Mouse (Mus musculus) gastrocnemius, postnatal 14 days (tissue): Measurements from ENCODE around the gene Cuta. TPM values are rescaled to one million over a fixed set of nuclear protein-coding genes. Genes with fewer than 3 reads are reported as not detected.

ENCODE experiments used
- DNase-seq: peaks from one replicate; pipeline ENCODE4 v3.0.0; 2021; ENCODE audit warnings: mixed read lengths
- intact Hi-C: fragments of 180-260 bp; cut with DNase I; formaldehyde crosslinking; loops from one replicate; pipeline ENCODE4 v1.15.1; 2025; ENCODE audit warnings: low total_unique reads
- total RNA-seq, 2 experiments: library from RNA; stranded (reverse); gene quantifications; 2 replicates each; pipeline ENCODE4 v1.2.3; 2021

Cuta gene
- total RNA-seq, 2 experiments from 2014 or later: 87.0 to 102 TPM

- DNase-seq: no peak
- intact Hi-C loops: no loop called here
Observed at GRCm38 (mm10) chr17:26958880-26959279, 19.5 kb upstream of the Cuta start.

DNA sequence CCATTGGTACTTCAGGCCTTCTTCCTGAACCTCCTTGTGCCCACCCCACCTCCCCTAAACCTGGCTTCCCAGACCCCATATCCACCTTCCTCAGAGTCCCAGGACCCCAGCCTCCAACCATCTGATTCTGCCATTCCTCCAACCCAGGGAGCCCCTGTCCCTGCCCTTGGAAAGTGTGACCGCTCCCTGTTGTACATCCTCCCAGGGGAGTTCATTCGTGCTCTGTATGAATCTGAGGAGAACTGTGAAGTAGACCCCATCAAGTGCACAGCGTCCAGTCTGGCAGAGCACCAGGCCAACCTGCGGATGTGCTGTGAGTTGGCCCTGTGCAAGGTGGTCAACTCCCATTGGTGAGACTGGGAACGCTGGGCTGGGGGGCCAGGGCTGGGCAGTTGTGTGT is 18.5 kb upstream of the Cuta start:
- DNase-seq: no peak
- intact Hi-C loops: no loop called here

DNA sequence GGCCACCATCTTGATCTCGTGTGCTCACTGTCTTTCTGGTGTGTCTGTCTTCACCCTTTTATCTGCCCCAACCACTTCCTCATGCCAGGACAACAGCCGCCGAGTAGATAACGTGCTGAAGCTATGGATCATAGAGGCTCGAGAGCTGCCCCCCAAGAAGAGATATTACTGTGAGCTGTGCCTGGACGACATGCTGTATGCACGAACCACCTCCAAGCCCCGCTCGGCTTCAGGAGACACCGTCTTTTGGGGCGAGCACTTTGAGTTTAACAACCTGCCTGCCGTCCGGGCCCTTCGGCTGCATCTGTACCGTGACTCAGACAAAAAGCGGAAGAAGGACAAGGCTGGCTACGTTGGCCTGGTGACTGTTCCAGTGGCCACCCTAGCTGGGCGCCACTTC is 17.5 kb upstream of the Cuta start:
- no peak for DNase-seq
- intact Hi-C loops: no loop called here

GRCm38 (mm10) chr17:26956309-26956708 is 16.9 kb upstream of the Cuta start:
- no peak for DNase-seq
- intact Hi-C loops: no loop called here

DNA sequence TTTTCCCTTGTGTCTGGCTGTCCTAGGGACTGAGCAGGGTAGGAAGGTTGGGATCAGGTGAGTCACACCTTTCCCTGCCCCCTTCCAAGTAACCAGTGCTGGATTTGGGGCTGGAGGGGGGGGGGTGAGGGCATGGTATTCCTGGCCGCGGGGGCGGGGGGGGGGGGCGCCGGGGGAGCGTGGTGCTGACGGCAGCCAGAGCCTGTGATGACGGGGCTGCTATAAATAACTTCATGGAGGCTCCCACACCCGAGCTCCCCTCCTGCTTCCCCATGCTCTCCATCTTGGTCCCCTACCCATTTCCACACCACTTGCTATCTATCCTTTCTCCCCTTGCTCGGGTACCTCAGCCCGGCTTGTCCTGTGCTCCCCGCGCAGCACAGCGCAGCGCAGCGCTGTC is 14.4 kb upstream of the Cuta start:
- intact Hi-C loops: no loop called here
- no peak for DNase-seq

- intact Hi-C loops: no loop called here
- no peak for DNase-seq
Observed at GRCm38 (mm10) chr17:26953201-26953600, 13.8 kb upstream of the Cuta start.

DNA sequence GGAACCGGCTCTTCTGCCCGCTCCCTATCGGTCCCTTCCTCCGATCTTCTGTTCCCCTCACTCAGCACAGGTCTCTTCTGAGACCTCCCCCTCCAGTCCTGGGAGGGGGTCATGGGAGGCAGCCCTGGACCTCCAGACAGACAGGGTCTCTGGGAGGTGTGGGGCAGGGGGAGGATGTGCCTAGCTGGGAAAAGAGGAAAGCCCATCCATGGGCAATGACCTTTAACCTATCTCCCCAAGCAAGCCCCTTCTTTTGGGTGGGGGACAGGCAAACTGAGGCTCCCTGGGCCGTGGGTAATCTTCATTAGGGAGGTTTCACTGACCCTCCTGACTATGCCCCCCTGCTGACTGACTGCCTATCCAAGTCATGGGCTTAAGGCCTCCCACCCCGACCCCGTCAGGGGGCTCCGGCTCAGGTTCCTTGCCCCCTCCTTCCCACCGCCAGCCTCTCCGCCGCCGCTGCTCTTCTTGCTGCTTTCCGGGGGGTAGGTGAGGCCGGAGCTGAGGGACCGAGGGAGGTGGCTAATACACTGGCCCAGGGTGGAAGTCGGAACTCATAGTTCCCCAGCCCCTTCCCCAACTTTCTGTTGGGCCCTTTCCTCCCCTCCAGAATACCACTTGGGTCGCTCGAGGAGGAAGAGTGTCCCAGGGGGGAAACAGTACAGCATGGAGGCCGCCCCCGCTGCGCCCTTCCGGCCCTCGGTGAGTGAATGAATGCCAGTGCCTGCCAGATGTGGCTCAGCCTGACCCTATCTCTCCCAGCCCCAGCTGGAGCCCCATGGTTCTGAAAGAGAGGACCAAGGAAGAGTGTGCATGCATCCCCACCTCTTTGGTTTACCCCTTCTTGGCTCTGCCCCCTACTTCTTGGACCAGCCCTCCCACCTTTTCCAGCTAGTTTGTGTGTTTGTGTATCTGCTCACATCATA is 12.8 kb upstream of the Cuta start:
- intact Hi-C loops: no loop called here
- DNase-seq: no peak

- intact Hi-C loops: no loop called here
- peak; percentile 83 for DNase-seq
Observed at GRCm38 (mm10) chr17:26951406-26951805, 12.0 kb upstream of the Cuta start.

GRCm38 (mm10) chr17:26950560-26951288 is 11.4 kb upstream of the Cuta start:
- intact Hi-C loops: no loop called here
- DNase-seq: no peak

- no peak for DNase-seq
- intact Hi-C loops: no loop called here
Observed at GRCm38 (mm10) chr17:26949866-26950265, 10.5 kb upstream of the Cuta start.

DNA sequence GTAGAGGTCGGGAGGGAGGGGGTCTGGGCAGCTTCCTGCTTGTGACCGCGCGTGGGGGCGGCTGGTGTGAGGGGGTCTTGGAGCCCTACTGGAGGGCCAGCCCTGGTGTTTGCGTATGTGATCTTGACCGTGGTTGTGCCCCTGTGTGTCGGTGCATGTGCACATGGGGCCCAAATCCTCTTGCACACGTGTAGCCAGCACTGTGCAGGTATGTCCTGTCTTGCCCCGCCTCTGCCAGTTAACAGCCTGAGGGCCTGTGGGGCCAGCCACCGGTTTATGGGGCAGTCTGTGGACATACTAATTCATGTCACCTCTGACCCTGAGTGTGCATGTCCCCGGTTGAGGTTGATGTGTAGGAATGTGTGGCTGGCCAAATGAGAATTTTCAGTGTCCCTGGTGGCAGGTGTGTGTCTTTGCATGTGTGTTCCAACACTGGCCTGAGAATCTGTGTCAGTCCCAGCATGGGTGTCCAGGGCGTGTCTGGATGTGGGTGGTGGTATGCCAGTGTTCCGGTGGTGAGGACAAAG is 9.7 kb upstream of the Cuta start:
- DNase-seq: no peak
- intact Hi-C loops: no loop called here

DNA sequence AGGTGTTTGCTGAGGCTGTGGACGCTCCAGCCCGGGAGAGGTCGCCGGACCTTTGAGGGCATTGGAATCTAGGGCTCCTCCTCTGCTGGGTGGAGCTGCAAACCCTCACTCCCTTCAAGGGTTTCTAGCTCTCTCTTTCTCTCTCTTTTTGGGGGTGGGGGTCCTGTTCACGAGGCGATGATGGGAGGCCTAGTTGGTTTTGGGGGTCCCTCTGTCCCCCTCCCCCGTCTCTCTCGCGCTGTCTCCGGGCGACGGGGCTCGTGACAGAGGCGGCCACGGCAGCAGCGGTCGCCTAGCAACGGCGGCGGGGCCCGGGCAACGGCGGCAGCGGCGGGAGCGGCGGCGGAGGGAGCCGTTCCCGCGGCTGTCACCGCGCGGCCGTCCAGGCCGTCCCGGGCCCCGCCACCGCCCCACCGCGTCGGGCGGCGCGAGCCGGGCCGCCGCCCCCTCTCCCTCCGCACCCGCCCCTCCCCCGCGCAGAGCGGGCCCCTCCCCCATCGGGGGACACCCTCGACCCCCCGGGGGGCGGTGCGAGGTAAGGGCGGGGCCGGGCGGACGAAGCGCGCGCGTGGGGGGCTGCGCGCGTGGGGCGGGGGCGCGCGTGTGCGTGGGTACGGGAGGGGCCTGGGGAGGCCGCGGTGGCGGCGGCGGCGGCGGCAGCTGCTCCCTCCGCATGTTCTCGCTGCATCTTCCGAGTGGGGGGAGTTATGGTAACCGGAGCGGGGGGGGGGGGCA is 9.1 kb upstream of the Cuta start:
- intact Hi-C loops: no loop called here
- peak; percentile 50 for DNase-seq

- intact Hi-C loops: no loop called here
- no peak for DNase-seq
Observed at GRCm38 (mm10) chr17:26947231-26948100, 8.1 kb upstream of the Cuta start.

- DNase-seq: peak; percentile 90
- intact Hi-C loops: no loop called here
Observed at GRCm38 (mm10) chr17:26946567-26946966, 7.2 kb upstream of the Cuta start.

DNA sequence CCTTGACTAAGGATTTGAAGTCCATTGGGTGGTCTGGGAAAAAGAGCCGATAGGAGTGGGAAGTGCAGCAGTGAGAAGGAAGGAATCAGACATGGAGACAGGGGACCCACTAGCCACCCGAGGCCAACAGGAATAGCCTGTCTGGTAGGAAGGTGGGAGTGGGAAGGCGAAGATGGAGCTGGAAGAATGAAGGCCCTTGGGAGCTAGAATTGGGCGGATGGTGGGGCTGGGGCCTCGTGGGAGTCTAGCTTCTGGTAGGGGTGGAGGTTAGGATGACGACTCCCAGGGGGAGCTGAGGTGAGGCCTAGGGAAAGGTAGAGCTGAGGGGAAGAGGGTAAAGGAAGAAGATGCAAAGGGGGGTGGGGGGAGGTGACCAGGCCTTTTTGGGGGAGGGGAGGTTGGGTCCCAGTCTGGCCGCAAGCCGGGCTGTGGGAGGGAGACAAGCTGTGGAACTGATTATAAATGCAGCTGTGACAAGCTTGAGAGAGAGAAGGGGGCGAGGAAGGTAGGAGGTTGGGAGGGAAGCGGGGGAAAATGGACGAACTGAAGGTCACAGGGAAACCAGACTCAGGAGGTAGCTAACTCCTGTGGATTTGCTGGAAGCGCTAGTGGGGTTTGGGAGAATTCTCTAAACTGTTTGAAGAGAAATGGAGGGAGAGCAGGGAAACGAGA is 6.6 kb upstream of the Cuta start:
- DNase-seq: no peak
- intact Hi-C loops: no loop called here

DNA sequence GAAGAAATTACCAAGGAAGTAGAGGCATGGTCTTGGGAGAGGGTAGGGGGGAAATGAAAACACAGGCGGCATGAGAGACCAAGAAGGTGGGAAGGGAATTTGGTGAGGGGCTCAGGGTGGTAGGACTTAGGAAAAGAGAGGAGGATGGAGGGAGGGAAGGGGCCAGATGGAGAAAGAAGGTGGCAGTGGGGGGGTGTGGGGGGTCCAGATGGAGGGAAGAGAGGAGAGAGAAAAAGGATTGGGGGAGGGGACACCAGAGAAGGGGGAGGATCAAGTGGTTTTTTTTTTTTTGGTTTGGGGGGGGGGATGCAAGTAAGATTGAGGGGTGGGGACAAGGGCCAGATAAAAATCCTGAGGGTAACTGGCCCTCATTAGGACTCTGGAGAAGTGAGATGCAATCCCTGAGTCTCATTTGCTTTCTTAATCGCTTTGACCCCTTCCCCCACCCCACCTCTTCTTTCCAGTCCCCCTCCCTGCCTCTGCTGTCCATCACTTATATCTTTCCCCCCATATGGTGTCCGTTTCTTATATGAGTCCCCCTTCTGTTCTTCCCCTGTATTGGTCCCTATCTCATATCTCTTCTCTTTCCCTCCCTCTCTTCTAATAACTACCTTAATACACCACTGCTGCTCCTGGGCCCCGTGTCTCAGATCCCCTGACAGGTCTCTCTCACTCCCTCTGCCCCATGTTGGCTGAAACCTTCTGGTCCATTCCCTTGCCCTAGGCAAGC is 2.6 kb upstream of the Cuta start:
- intact Hi-C loops: no loop called here
- no peak for DNase-seq

DNA sequence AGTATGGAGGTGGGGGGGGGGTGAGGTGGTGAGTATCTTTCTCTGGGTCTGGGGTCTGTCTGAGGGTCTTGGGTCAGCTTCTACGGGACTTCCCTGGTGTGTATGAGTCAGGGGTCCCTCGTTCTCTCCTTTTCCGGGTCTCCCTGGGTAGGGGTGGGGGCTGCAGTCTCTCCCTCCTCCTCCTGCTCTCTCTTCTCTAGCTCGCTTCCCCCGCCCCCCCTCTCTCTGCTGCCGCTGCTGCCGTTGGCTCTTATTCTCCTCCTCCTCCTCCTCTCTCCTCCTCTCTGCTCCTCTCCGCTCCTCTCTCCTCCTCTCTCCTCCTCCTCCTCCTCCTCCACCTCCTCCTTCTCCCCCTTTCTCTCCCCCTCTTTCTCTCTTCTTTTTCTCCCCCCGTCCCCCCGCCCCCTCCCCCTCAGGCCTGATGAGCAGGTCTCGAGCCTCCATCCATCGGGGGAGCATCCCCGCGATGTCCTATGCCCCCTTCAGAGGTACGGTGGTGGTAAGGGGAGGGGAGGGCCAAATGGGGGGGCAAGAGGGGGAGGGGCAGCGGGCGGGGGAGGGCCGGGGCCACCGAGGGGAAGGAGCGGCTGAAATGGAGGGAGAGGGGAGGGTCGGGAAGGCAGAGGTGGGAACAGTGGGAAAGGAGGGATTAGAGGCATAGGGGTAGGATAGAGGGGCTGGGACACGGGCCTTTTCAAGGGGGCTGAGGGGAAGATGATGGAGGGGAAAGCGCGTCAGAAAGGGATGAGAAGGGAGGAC is 1.8 kb upstream of the Cuta start, which contains the start of gene Syngap1:
Gene Syngap1, plus strand, starts transcription at position 223 of the 759 bp plus-strand sequence.
- intact Hi-C loops: no loop called here
- peak; percentile 68 for DNase-seq
